Mouse (Mus musculus) liver, embryonic 15.5 days (tissue): ENCODE measurements around the gene Gm5795. TPM values are rescaled to one million over a fixed set of nuclear protein-coding genes. Genes with fewer than 3 reads are reported as not detected.
"Not testable (repeated sequence)": the region's sequence is repeated elsewhere in the genome, so short reads cannot be mapped to it uniquely, and the experiment has no call there.

ENCODE experiments used
- ATAC-seq: fragments of 200-750 bp; cut with Nextera tagmentation; 2 replicates; pipeline ENCODE4 v1.8.0; 2017; ENCODE audit warnings: moderate number of reproducible peaks, mild to moderate bottlenecking, moderate library complexity; ENCODE audit not compliant: insufficient read depth
- H3K27ac ChIP-seq: fragments of 300-500 bp; sonication (generic); replicated peaks from 2 replicates; pipeline ENCODE4 v1.5.1; 2015; ENCODE audit warnings: mild to moderate bottlenecking, inconsistent platforms
- H3K27me3 ChIP-seq: fragments of 300-500 bp; sonication (generic); 2 replicates; pipeline ENCODE4 v1.6.1; 2015; ENCODE audit warnings: mild to moderate bottlenecking, inconsistent platforms
- H3K36me3 ChIP-seq: fragments of 300-500 bp; sonication (generic); replicated peaks from 2 replicates; pipeline ENCODE4 v1.6.1; 2015; ENCODE audit warnings: moderate library complexity, mild to moderate bottlenecking, inconsistent platforms
- H3K4me1 ChIP-seq: fragments of 300-500 bp; sonication (generic); replicated peaks from 2 replicates; pipeline ENCODE4 v1.6.1; 2015; ENCODE audit warnings: inconsistent platforms
- H3K4me2 ChIP-seq: fragments of 300-500 bp; sonication (generic); 2 replicates; pipeline ENCODE4 v1.6.1; 2015; ENCODE audit warnings: moderate library complexity, mild to moderate bottlenecking, inconsistent platforms
- H3K4me3 ChIP-seq: fragments of 300-500 bp; sonication (generic); replicated peaks from 2 replicates; pipeline ENCODE4 v1.5.1; 2015; ENCODE audit warnings: mild to moderate bottlenecking, inconsistent platforms
- H3K9ac ChIP-seq: fragments of 300-500 bp; sonication (generic); 2 replicates; pipeline ENCODE4 v1.6.1; 2015; ENCODE audit warnings: moderate library complexity, mild to moderate bottlenecking, inconsistent platforms
- H3K9me3 ChIP-seq: fragments of 300-500 bp; sonication (generic); replicated peaks from 2 replicates; pipeline ENCODE4 v1.6.1; 2016; ENCODE audit warnings: inconsistent platforms
- WGBS: fragments of 180-500 bp; shearing (Covaris S2); methylation state at CpG from one replicate; pipeline ENCODE4 v1.1.7; 2015; ENCODE audit warnings: mixed read lengths; ENCODE audit not compliant: insufficient replicate concordance; 5-methylcytosine and 5-hydroxymethylcytosine counted together
- polyA plus RNA-seq: library from polyadenylated mRNA; unstranded; fragments of >200 nt; fragmentation: Nextera tagmentation; extraction: Ambion mirVana; gene quantifications from 2 replicates; pipeline ENCODE4 v1.2.1, GENCODE M21; 2015

Gene Gm5795
- polyA plus RNA-seq: not detected in 2 replicates

- H3K9ac ChIP-seq, H3K9me3 ChIP-seq, ATAC-seq, H3K27me3 ChIP-seq, H3K4me1 ChIP-seq, H3K36me3 ChIP-seq, H3K4me2 ChIP-seq, H3K4me3 ChIP-seq, H3K27ac ChIP-seq: not testable (repeated sequence)
- WGBS: no CpG with 5 or more reads among the region's 2 CpGs
Observed at GRCm38 (mm10) chr14:3187955-3188354, at the start of gene Gm5795. TSS of gene Gm5795 (plus strand) at chr14:3188255.

DNA sequence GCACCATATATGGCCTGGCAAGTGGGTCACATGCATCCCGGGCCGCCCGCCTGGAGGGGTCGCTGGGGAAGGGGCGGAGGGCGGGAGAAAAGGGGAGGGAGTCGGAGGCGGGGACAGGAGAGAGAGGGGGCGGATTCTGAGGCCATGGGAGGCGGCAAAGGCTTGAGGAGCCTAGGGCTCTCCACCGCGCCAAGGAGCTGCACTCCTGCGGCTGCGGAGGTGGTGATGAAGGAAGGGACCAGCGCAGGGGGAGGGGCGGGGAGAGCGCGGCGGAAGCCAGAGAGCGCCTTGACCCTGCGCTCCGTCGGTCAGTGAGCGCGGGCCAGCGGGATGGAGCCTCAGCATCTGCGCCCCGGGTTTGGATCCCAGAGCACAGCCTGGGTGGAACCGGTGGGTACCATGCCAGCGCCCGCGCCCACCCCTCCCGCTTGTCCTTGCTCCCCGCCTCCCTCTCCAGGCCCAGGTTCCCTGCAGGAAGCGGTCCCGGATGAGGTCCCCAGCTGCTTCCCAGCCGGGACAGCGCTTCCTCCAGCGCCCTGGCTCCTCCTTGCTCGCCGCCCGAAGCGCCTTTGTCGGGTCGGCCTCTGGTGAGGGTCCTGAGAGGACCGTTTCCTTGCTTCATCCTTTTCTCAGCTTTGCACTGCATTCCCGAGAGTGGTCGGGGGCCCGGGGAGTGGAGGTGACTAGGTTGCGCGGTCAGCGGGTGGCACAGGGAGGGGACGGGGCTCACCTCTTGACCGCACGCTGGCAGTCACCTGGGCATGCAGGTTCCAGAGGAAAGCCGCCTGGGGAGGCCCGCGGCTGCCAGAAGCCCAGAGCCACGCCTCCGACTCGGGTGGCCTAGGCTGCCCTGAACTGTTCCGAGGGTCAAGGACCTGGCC lies 20.5 kb downstream of the Gm5795 start, which contains the start of gene D830030K20Rik:
TSS of gene D830030K20Rik (plus strand) at position 217 of the 881 bp plus-strand sequence.
- not testable (repeated sequence) for ATAC-seq, H3K27me3 ChIP-seq, H3K4me3 ChIP-seq, H3K9ac ChIP-seq, H3K4me1 ChIP-seq, H3K9me3 ChIP-seq, H3K36me3 ChIP-seq, H3K27ac ChIP-seq
- 1% methylated on average over 27 of the region's 62 CpGs for WGBS
- H3K4me2 ChIP-seq: peak within 1 kb of the TSS; percentile 30

- H3K9ac ChIP-seq, H3K9me3 ChIP-seq, ATAC-seq, H3K27me3 ChIP-seq, H3K36me3 ChIP-seq, H3K4me3 ChIP-seq, H3K4me2 ChIP-seq, H3K27ac ChIP-seq, H3K4me1 ChIP-seq: not testable (repeated sequence)
- WGBS: 9% methylated on average over 9 of the region's 11 CpGs
Observed at GRCm38 (mm10) chr14:3209367-3209766, 21.3 kb downstream of the Gm5795 start.

Other genes with a start within 250 kb of the Gm5795 start
- gene Gm2888, start 158.3 kb upstream of the Gm5795 start, polyA plus RNA-seq: not detected in 2 replicates
- 0.10 TPM in 1 of 2 replicates, not detected in the other for gene Gm2897, start 139.0 kb upstream of the Gm5795 start, polyA plus RNA-seq
- not detected in 2 replicates for gene Gm10340, start 54.3 kb upstream of the Gm5795 start, polyA plus RNA-seq
- 0.10 and 0.13 TPM in 2 replicates for gene D830030K20Rik, start 20.2 kb downstream of the Gm5795 start, polyA plus RNA-seq
- not detected in 2 replicates for gene Gm2956, start 144.4 kb downstream of the Gm5795 start, polyA plus RNA-seq
- not detected in 2 replicates for gene Gm10413, start 206.8 kb downstream of the Gm5795 start, polyA plus RNA-seq
- gene Gm10409, start 224.4 kb downstream of the Gm5795 start, polyA plus RNA-seq: not detected in 2 replicates
- not detected in 2 replicates for gene Gm3005, start 239.8 kb downstream of the Gm5795 start, polyA plus RNA-seq